Mouse (Mus musculus): Measurements from ENCODE around the gene Daam2.
A peak's percentile ranks its signal among the peaks of the same experiment; 100 is the strongest.

- TF ChIP-seq CTCF (IDR thresholded peaks at IDR 0.05) (peak; percentile 54), EP300 (IDR thresholded peaks at IDR 0.05) (no peak)
These were observed 2.2 kb downstream of the Daam2 start for GRCm38 (mm10) chr17:49561985-49562384.
